Mouse (Mus musculus) liver, adult 2 months (tissue): ENCODE data around the gene Entpd8. TPM values are rescaled to one million over a fixed set of nuclear protein-coding genes. Genes with fewer than 3 reads are reported as not detected.

Experiments
- DNase-seq: peaks from one replicate; pipeline ENCODE4 v3.0.0-alpha.2; 2011; ENCODE audit warnings: low read depth, low spot score; ENCODE audit errors: extremely low read depth
- H3K27ac ChIP-seq: fragments of 200-500 bp; replicated peaks from 2 replicates; pipeline ENCODE4 v1.5.1; 2012; ENCODE audit warnings: low read depth, mild to moderate bottlenecking, control low read depth, inconsistent platforms, low read length; ENCODE audit not compliant: insufficient read depth
- H3K27me3 ChIP-seq: fragments of 200-500 bp; 2 replicates; pipeline ENCODE4 v1.6.1; 2012; ENCODE audit warnings: mild to moderate bottlenecking, moderate library complexity, low read length, inconsistent platforms; ENCODE audit not compliant: control insufficient read depth, insufficient read depth
- H3K36me3 ChIP-seq: fragments of 200-500 bp; 2 replicates; pipeline ENCODE4 v1.6.1; 2012; ENCODE audit warnings: low read length, inconsistent platforms; ENCODE audit not compliant: control insufficient read depth, insufficient read depth
- H3K4me1 ChIP-seq: fragments of 200-500 bp; 2 replicates; pipeline ENCODE4 v1.6.1; 2011; ENCODE audit warnings: low read length; ENCODE audit not compliant: control insufficient read depth, insufficient read depth
- H3K4me3 ChIP-seq: fragments of 200-500 bp; 2 replicates; pipeline ENCODE4 v1.5.1; 2011; ENCODE audit warnings: low read depth, mild to moderate bottlenecking, control low read depth, low read length, moderate library complexity; ENCODE audit not compliant: insufficient read depth
- H3K79me2 ChIP-seq: fragments of 200-500 bp; 2 replicates; pipeline ENCODE4 v1.6.1; 2012; ENCODE audit warnings: inconsistent platforms, mild to moderate bottlenecking, low read length, moderate library complexity; ENCODE audit not compliant: control insufficient read depth, insufficient read depth
- H3K9ac ChIP-seq: fragments of 200-500 bp; 2 replicates; pipeline ENCODE4 v1.6.1; 2012; ENCODE audit warnings: low read depth, mild to moderate bottlenecking, control low read depth, inconsistent platforms, low read length
- CTCF ChIP-seq: fragments of 200-500 bp; IDR thresholded peaks from 2 replicates; pipeline ENCODE4 v1.5.1; 2011; ENCODE audit warnings: low read depth, low read length, control low read depth
- POLR2A ChIP-seq: fragments of 200-500 bp; IDR thresholded peaks from 2 replicates; pipeline ENCODE4 v1.6.1; 2011; ENCODE audit warnings: low read length, control low read depth; ENCODE audit not compliant: insufficient read depth; ENCODE audit errors: extremely low read depth
- WGBS: fragments of 180-500 bp; shearing (Covaris S2); methylation state at CpG from one replicate; pipeline ENCODE4 v1.1.7; 2018; 5-methylcytosine and 5-hydroxymethylcytosine counted together
- polyA plus RNA-seq: library from polyadenylated mRNA; depleted of rRNA; stranded (reverse); fragments of >200 nt; gene quantifications from 2 replicates; pipeline ENCODE4 v1.2.3, GENCODE M21; 2012; rRNA removed
- total RNA-seq: library from RNA; depleted of rRNA; stranded (reverse); fragments of >200 nt; gene quantifications from 2 replicates; pipeline ENCODE4 v1.2.3, GENCODE M21; 2014; rRNA removed

Entpd8 gene
- total and polyA plus RNA-seq, 2 experiments = 91.8 to 196 TPM

GRCm38 (mm10) chr2:25128072-25128471 lies 48.0 kb downstream of the Entpd8 start:
- Histone ChIP-seq H3K9ac (no peak overlapping the region), H3K79me2 (no peaks in the 10 kb centered on the region), H3K27me3 (no peaks in the 10 kb centered on the region), H3K4me1 (peaks cover 22% of the 10 kb centered on the region), H3K36me3 (no peaks in the 10 kb centered on the region), H3K4me3 (no peak overlapping the region), H3K27ac (no peak overlapping the region)
- no peak for DNase-seq
- TF ChIP-seq POLR2A = no peak
- TF ChIP-seq CTCF = no peak
- WGBS = 89% methylated on average over 11 of the region's 11 CpGs

GRCm38 (mm10) chr2:25131601-25132000 lies 51.5 kb downstream of the Entpd8 start:
- WGBS = 76% methylated on average over 9 of the region's 9 CpGs
- no peak overlapping the region for H3K4me3 ChIP-seq
- peaks cover 5% of the 10 kb centered on the region for H3K4me1 ChIP-seq
- no peak for DNase-seq
- no peaks in the 10 kb centered on the region for H3K27me3 ChIP-seq
- H3K27ac ChIP-seq = no peak overlapping the region
- H3K36me3 ChIP-seq = no peaks in the 10 kb centered on the region
- H3K9ac ChIP-seq = no peak overlapping the region
- TF ChIP-seq CTCF = no peak
- TF ChIP-seq POLR2A = no peak
- no peaks in the 10 kb centered on the region for H3K79me2 ChIP-seq

Other genes starting within 250 kb of the Entpd8 start
- gene Ehmt1, start 160.7 kb upstream of the Entpd8 start, total RNA-seq = 19.2 and 21.8 TPM in 2 replicates
- 19.4 and 24.0 TPM in 2 replicates for gene Ehmt1, start 160.7 kb upstream of the Entpd8 start, polyA plus RNA-seq
- 2.5 and 3.1 TPM in 2 replicates for gene Arrdc1, start 145.1 kb upstream of the Entpd8 start, total RNA-seq
- 7.4 and 12.7 TPM in 2 replicates for gene Arrdc1, start 145.1 kb upstream of the Entpd8 start, polyA plus RNA-seq
- 2.0 and 3.0 TPM in 2 replicates for gene Zmynd19, start 130.5 kb upstream of the Entpd8 start, total RNA-seq
- gene Zmynd19, start 130.5 kb upstream of the Entpd8 start, polyA plus RNA-seq = 3.4 TPM in 2 replicates
- 3.9 and 4.4 TPM in 2 replicates for gene Dph7, start 117.9 kb upstream of the Entpd8 start, total RNA-seq
- 3.9 and 4.6 TPM in 2 replicates for gene Dph7, start 117.9 kb upstream of the Entpd8 start, polyA plus RNA-seq
- gene Mrpl41, start 105.2 kb upstream of the Entpd8 start, total RNA-seq = 68.1 and 77.0 TPM in 2 replicates
- gene Mrpl41, start 105.2 kb upstream of the Entpd8 start, polyA plus RNA-seq = 24.4 and 30.1 TPM in 2 replicates
- 125 and 141 TPM in 2 replicates for gene Pnpla7, start 104.3 kb upstream of the Entpd8 start, total RNA-seq
- 113 and 122 TPM in 2 replicates for gene Pnpla7, start 104.3 kb upstream of the Entpd8 start, polyA plus RNA-seq
- 71.2 and 76.2 TPM in 2 replicates for gene Nsmf, start 25.9 kb upstream of the Entpd8 start, total RNA-seq
- gene Nsmf, start 25.9 kb upstream of the Entpd8 start, polyA plus RNA-seq = 182 and 219 TPM in 2 replicates
- not detected in 2 replicates for gene Noxa1, start 14.8 kb downstream of the Entpd8 start, total RNA-seq
- gene Noxa1, start 14.8 kb downstream of the Entpd8 start, polyA plus RNA-seq = 0.15 TPM in 1 of 2 replicates, not detected in the other
- 0.74 and 2.1 TPM in 2 replicates for gene Nrarp, start 100.5 kb downstream of the Entpd8 start, total RNA-seq
- 1.5 and 1.6 TPM in 2 replicates for gene Nrarp, start 100.5 kb downstream of the Entpd8 start, polyA plus RNA-seq
- gene Tor4a, start 116.6 kb downstream of the Entpd8 start, total RNA-seq = 4.6 TPM in 2 replicates
- gene Tor4a, start 116.6 kb downstream of the Entpd8 start, polyA plus RNA-seq = 4.3 and 7.0 TPM in 2 replicates
- 18.4 and 19.1 TPM in 2 replicates for gene Nelfb, start 131.2 kb downstream of the Entpd8 start, total RNA-seq
- 22.4 and 27.5 TPM in 2 replicates for gene Nelfb, start 131.2 kb downstream of the Entpd8 start, polyA plus RNA-seq
- gene Stpg3, start 134.3 kb downstream of the Entpd8 start, total RNA-seq = not detected in 2 replicates
- not detected in 2 replicates for gene Stpg3, start 134.3 kb downstream of the Entpd8 start, polyA plus RNA-seq
- not detected in 2 replicates for gene Fam166a, start 138.4 kb downstream of the Entpd8 start, total RNA-seq
- 0.07 TPM in 1 of 2 replicates, not detected in the other for gene Fam166a, start 138.4 kb downstream of the Entpd8 start, polyA plus RNA-seq
- gene Tubb4b, start 144.4 kb downstream of the Entpd8 start, total RNA-seq = 80.5 and 129 TPM in 2 replicates
- gene Tubb4b, start 144.4 kb downstream of the Entpd8 start, polyA plus RNA-seq = 253 and 254 TPM in 2 replicates
- gene Slc34a3, start 154.1 kb downstream of the Entpd8 start, total RNA-seq = not detected in 2 replicates
- gene Slc34a3, start 154.1 kb downstream of the Entpd8 start, polyA plus RNA-seq = not detected in 2 replicates
- gene Rnf224, start 156.5 kb downstream of the Entpd8 start, total RNA-seq = not detected in 2 replicates
- gene Rnf224, start 156.5 kb downstream of the Entpd8 start, polyA plus RNA-seq = not detected in 2 replicates
- gene Rnf208, start 162.0 kb downstream of the Entpd8 start, total RNA-seq = not detected in 2 replicates
- gene Rnf208, start 162.0 kb downstream of the Entpd8 start, polyA plus RNA-seq = 0.27 and 0.48 TPM in 2 replicates
- not detected in 2 replicates for gene Cysrt1, start 162.1 kb downstream of the Entpd8 start, total RNA-seq
- gene Cysrt1, start 162.1 kb downstream of the Entpd8 start, polyA plus RNA-seq = 0.17 TPM in 1 of 2 replicates, not detected in the other
- gene AL732309.1, start 166.6 kb downstream of the Entpd8 start, total RNA-seq = 2.2 and 3.4 TPM in 2 replicates
- 4.0 and 7.3 TPM in 2 replicates for gene AL732309.1, start 166.6 kb downstream of the Entpd8 start, polyA plus RNA-seq
- 13.8 and 14.5 TPM in 2 replicates for gene Tmem203, start 175.1 kb downstream of the Entpd8 start, total RNA-seq
- gene Tmem203, start 175.1 kb downstream of the Entpd8 start, polyA plus RNA-seq = 38.5 and 43.7 TPM in 2 replicates
- 0.55 and 2.6 TPM in 2 replicates for gene Tprn, start 182.3 kb downstream of the Entpd8 start, total RNA-seq
- gene Tprn, start 182.3 kb downstream of the Entpd8 start, polyA plus RNA-seq = 4.2 and 4.3 TPM in 2 replicates
- 12.7 and 17.6 TPM in 2 replicates for gene Ssna1, start 192.1 kb downstream of the Entpd8 start, total RNA-seq
- 23.0 and 25.5 TPM in 2 replicates for gene Ssna1, start 192.1 kb downstream of the Entpd8 start, polyA plus RNA-seq
- 24.0 and 24.6 TPM in 2 replicates for gene Anapc2, start 192.2 kb downstream of the Entpd8 start, total RNA-seq
- gene Anapc2, start 192.2 kb downstream of the Entpd8 start, polyA plus RNA-seq = 45.8 and 52.1 TPM in 2 replicates
- gene Tmem210, start 207.8 kb downstream of the Entpd8 start, total RNA-seq = not detected in 2 replicates
- gene Tmem210, start 207.8 kb downstream of the Entpd8 start, polyA plus RNA-seq = not detected in 2 replicates
- gene Lrrc26, start 209.6 kb downstream of the Entpd8 start, total RNA-seq = not detected in 2 replicates
- gene Lrrc26, start 209.6 kb downstream of the Entpd8 start, polyA plus RNA-seq = 0.07 and 0.10 TPM in 2 replicates
- 0.07 TPM in 1 of 2 replicates, not detected in the other for gene Grin1, start 238.9 kb downstream of the Entpd8 start, total RNA-seq
- not detected in 2 replicates for gene Grin1, start 238.9 kb downstream of the Entpd8 start, polyA plus RNA-seq